Mouse (Mus musculus): Measurements from ENCODE around the gene Msx1. TPM values are rescaled to one million over a fixed set of nuclear protein-coding genes. Genes with fewer than 3 reads are reported as not detected.
A peak's percentile ranks its signal among the peaks of the same experiment; 100 is the strongest.

Gene Msx1
- polyA plus RNA-seq, 1 experiment from 2014 or later = 13.3 TPM

DNA sequence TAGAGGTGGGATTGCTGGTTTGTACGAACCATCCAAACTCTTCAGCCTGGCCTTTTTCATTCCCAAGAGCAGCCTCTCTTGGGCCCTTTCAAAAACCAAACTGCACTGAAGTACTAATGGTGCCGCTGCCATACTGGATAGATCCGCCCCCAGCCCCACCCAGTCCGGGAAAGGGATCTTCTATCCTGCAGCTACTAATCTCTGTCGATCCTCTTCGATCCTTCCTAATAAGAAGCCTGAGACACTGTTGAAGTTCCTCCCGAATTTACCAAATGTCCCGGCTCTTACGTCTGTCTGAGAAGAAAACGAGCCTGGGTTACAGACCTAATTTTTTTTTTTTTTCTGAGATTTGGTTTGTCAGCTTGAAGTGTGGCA lies 4.9 kb upstream of the Msx1 start:
- ATAC-seq (ENCODE audit: low FRiP score, low TSS enrichment) (no peak), DNase-seq (no peak)
- Histone ChIP-seq H3K36me3 (ENCODE audit: control insufficient read depth, insufficient read depth, low read length) (no peaks in the 10 kb centered on the region), H3K9me3 (ENCODE audit: control insufficient read depth, low read length) (no peaks in the 10 kb centered on the region), H3K4me2 (ENCODE audit: low read length) (no peak overlapping the region), H3K4me1 (ENCODE audit: control insufficient read depth, insufficient read depth, low read length) (peaks cover 25% of the 10 kb centered on the region), H3K4me3 (replicated peaks; ENCODE audit: low read depth, low read length) (no peak overlapping the region), H3K27ac (replicated peaks; ENCODE audit: low read depth, low read length) (no peak overlapping the region), H3K9ac (replicated peaks; ENCODE audit: low read length) (no peak overlapping the region), H3K27me3 (ENCODE audit: control insufficient read depth, insufficient read depth, low read length) (peaks cover 97% of the 10 kb centered on the region)
- 1% methylated on average over 10 of the region's 10 CpGs for WGBS

- Histone ChIP-seq H3K27ac (replicated peaks; ENCODE audit: low read depth, low read length) (no peak overlapping the region), H3K27me3 (ENCODE audit: control insufficient read depth, insufficient read depth, low read length) (peaks cover 97% of the 10 kb centered on the region), H3K9ac (replicated peaks; ENCODE audit: low read length) (no peak overlapping the region), H3K4me1 (ENCODE audit: control insufficient read depth, insufficient read depth, low read length) (peaks cover 30% of the 10 kb centered on the region), H3K4me2 (ENCODE audit: low read length) (0 out of 2 replicates have a peak overlapping the region, but pooled peaks have one; percentile 6), H3K9me3 (ENCODE audit: control insufficient read depth, low read length) (no peaks in the 10 kb centered on the region), H3K4me3 (replicated peaks; ENCODE audit: low read depth, low read length) (no peak overlapping the region), H3K36me3 (ENCODE audit: control insufficient read depth, insufficient read depth, low read length) (no peaks in the 10 kb centered on the region)
- under 1% methylated on average over 35 of the region's 35 CpGs for WGBS
- DNase-seq = peak; percentile 39
- ATAC-seq (ENCODE audit: low FRiP score, low TSS enrichment) = no peak
Measured at GRCm38 (mm10) chr5:37828591-37829295, 4.4 kb upstream of the Msx1 start.

DNA sequence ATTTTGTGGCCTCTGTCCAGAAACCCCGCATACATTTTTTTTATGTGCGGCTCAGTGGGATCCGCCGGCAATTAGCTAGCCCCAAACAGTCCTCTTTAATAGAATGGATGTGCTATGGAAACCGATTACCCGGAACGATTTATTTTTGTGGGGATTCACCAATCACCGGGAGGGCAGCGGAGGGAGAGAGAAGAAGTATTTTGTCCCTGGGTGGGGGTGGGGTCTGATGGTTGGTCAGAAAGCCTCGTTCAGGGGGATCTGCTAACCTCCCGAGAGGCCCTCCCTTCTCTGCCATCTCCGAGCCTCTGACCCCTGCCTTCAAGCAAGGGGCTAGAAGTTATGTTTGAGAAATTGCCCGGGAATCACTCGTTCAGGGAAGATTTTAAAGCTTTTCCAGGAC lies 3.6 kb upstream of the Msx1 start:
- under 1% methylated on average over 14 of the region's 14 CpGs for WGBS
- H3K4me2 ChIP-seq (ENCODE audit: low read length) = peak overlapping the region; percentile 34; the same call in 1 of the 2 replicates

DNA sequence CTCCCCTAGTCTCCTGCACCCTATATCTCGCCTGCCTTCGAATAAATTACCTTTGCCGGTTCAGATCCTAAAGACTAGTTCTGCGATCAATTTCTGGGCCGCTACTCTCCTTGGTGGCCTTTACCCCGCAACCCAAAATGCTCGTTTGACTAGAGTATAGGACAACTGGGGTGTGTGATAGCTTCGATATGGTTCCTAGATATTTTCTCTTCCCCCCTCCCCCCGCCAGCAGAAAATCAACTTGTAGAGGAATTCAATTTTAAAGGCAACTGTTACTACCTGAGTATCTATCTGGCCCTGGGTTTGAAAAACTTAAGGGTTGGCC lies 3.2 kb upstream of the Msx1 start:
- ATAC-seq (ENCODE audit: low FRiP score, low TSS enrichment) (no peak), DNase-seq (no peak)
- Histone ChIP-seq H3K4me3 (replicated peaks; ENCODE audit: low read depth, low read length) (no peak overlapping the region), H3K9ac (replicated peaks; ENCODE audit: low read length) (no peak overlapping the region), H3K9me3 (ENCODE audit: control insufficient read depth, low read length) (no peaks in the 10 kb centered on the region), H3K27me3 (ENCODE audit: control insufficient read depth, insufficient read depth, low read length) (peaks cover 97% of the 10 kb centered on the region), H3K36me3 (ENCODE audit: control insufficient read depth, insufficient read depth, low read length) (no peaks in the 10 kb centered on the region), H3K4me2 (ENCODE audit: low read length) (peak overlapping the region; percentile 34), H3K4me1 (ENCODE audit: control insufficient read depth, insufficient read depth, low read length) (peaks cover 38% of the 10 kb centered on the region), H3K27ac (replicated peaks; ENCODE audit: low read depth, low read length) (no peak overlapping the region)
- 2% methylated on average over 9 of the region's 9 CpGs for WGBS

More for the DNA sequence above, 3.6 kb upstream of the Msx1 start:
- Histone ChIP-seq H3K9me3 (ENCODE audit: control insufficient read depth, low read length) (no peaks in the 10 kb centered on the region), H3K27me3 (ENCODE audit: control insufficient read depth, insufficient read depth, low read length) (peaks cover 97% of the 10 kb centered on the region), H3K4me3 (replicated peaks; ENCODE audit: low read depth, low read length) (no peak overlapping the region), H3K9ac (replicated peaks; ENCODE audit: low read length) (no peak overlapping the region), H3K27ac (replicated peaks; ENCODE audit: low read depth, low read length) (no peak overlapping the region), H3K36me3 (ENCODE audit: control insufficient read depth, insufficient read depth, low read length) (no peaks in the 10 kb centered on the region), H3K4me1 (ENCODE audit: control insufficient read depth, insufficient read depth, low read length) (peaks cover 38% of the 10 kb centered on the region)
- DNase-seq (peak; percentile 46), ATAC-seq (ENCODE audit: low FRiP score, low TSS enrichment) (no peak)

DNA sequence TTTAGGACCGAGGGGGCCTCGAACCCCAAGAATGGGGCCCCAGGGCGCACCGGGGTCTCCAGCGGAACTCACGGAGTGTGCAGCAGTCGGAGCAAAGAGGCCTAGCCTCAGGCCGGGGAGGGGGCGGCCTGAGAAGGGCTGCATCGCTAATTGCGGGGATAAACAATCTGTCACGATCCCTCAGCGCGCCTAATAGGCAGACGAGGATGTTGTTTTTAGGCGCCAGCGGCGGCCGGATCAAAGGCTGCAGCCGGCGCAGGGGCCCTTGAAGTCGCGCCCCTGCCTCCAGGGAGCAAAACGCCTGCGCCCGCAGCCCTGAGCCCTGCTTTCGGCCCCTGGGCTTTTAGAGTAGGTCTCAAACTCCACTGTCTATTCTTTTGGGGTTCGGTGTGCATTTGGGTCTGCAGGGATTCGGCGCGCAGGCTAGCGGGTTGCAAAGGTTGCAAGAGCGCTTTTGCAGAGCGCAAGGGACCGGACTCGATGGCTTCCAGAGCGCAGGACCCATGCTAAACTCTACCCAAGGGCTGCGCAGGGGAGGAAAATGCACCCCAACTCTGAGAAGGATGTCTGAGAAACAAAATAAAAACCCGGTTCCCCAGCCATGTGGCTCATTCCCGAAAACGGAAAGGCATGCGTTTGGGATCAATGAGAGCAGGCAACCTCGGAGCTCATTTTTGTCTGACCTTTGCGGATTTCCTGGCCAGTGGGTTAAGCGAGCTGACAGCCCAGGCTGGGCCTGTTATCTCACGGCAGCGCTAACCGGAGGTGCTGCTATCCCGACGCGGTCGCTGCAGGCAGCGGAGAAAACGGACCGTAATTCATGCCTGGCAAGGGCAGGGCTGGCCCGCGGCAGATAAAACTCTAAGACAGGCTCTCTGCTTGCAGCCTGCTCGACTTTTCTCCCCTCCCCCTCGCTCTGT lies 2.6 kb upstream of the Msx1 start:
- DNase-seq (peak; percentile 67), ATAC-seq (ENCODE audit: low FRiP score, low TSS enrichment) (no peak)
- Histone ChIP-seq H3K4me2 (ENCODE audit: low read length) (peak overlapping the region; percentile 34), H3K9ac (replicated peaks; ENCODE audit: low read length) (no peak overlapping the region), H3K27me3 (ENCODE audit: control insufficient read depth, insufficient read depth, low read length) (peaks cover 97% of the 10 kb centered on the region), H3K27ac (replicated peaks; ENCODE audit: low read depth, low read length) (no peak overlapping the region), H3K9me3 (ENCODE audit: control insufficient read depth, low read length) (no peaks in the 10 kb centered on the region), H3K4me3 (replicated peaks; ENCODE audit: low read depth, low read length) (no peak overlapping the region), H3K36me3 (ENCODE audit: control insufficient read depth, insufficient read depth, low read length) (no peaks in the 10 kb centered on the region), H3K4me1 (ENCODE audit: control insufficient read depth, insufficient read depth, low read length) (peaks cover 38% of the 10 kb centered on the region)
- WGBS = under 1% methylated on average over 59 of the region's 59 CpGs

GRCm38 (mm10) chr5:37825611-37826445 lies 1.4 kb upstream of the Msx1 start:
- ATAC-seq (ENCODE audit: low FRiP score, low TSS enrichment) (peak; percentile 8; the same call in 1 of the 2 replicates), DNase-seq (peak; percentile 54)
- Histone ChIP-seq H3K27ac (replicated peaks; ENCODE audit: low read depth, low read length) (no peak overlapping the region), H3K9me3 (ENCODE audit: control insufficient read depth, low read length) (no peaks in the 10 kb centered on the region), H3K4me2 (ENCODE audit: low read length) (0 out of 2 replicates have a peak overlapping the region, but pooled peaks have one; percentile 22), H3K9ac (replicated peaks; ENCODE audit: low read length) (no peak overlapping the region), H3K4me3 (replicated peaks; ENCODE audit: low read depth, low read length) (no peak overlapping the region), H3K4me1 (ENCODE audit: control insufficient read depth, insufficient read depth, low read length) (peaks cover 38% of the 10 kb centered on the region), H3K36me3 (ENCODE audit: control insufficient read depth, insufficient read depth, low read length) (no peaks in the 10 kb centered on the region), H3K27me3 (ENCODE audit: control insufficient read depth, insufficient read depth, low read length) (peaks cover 92% of the 10 kb centered on the region)
- under 1% methylated on average over 37 of the region's 37 CpGs for WGBS

DNA sequence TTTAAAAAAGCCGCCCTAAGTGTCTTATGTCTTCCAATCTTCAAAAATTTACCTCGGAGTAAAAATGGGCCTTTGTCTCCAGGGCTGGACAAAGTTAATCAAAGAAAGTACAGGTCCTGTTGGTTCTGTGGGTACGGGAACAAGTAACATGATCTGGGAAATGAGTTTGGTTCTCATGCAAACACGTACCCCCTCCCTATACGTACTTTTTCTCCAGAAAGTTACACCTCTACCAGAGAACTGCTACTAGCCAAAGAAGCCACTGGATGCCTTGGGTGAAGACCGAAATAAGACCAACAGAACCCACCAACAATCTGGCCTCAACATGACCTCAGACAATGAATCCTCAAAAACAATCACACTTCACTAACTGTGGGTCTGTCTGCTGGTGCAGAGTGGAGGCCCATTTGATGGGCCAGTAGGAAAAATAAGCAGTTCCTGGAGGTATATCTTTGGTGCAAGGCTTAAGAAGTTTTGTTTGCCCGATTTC lies 773 bp upstream of the Msx1 start:
- H3K4me1 ChIP-seq (ENCODE audit: control insufficient read depth, insufficient read depth, low read length) = peaks cover 38% of the 10 kb centered on the region
- ATAC-seq (ENCODE audit: low FRiP score, low TSS enrichment) = no peak
- no peak overlapping the region for H3K27ac ChIP-seq (replicated peaks; ENCODE audit: low read depth, low read length)
- no peak overlapping the region for H3K4me2 ChIP-seq (ENCODE audit: low read length)
- DNase-seq = no peak
- H3K9me3 ChIP-seq (ENCODE audit: control insufficient read depth, low read length) = no peaks in the 10 kb centered on the region
- no peak overlapping the region for H3K4me3 ChIP-seq (replicated peaks; ENCODE audit: low read depth, low read length)
- H3K9ac ChIP-seq (replicated peaks; ENCODE audit: low read length) = no peak overlapping the region
- no peaks in the 10 kb centered on the region for H3K36me3 ChIP-seq (ENCODE audit: control insufficient read depth, insufficient read depth, low read length)
- peaks cover 91% of the 10 kb centered on the region for H3K27me3 ChIP-seq (ENCODE audit: control insufficient read depth, insufficient read depth, low read length)
- WGBS = 7% methylated on average over 7 of the region's 7 CpGs

DNA sequence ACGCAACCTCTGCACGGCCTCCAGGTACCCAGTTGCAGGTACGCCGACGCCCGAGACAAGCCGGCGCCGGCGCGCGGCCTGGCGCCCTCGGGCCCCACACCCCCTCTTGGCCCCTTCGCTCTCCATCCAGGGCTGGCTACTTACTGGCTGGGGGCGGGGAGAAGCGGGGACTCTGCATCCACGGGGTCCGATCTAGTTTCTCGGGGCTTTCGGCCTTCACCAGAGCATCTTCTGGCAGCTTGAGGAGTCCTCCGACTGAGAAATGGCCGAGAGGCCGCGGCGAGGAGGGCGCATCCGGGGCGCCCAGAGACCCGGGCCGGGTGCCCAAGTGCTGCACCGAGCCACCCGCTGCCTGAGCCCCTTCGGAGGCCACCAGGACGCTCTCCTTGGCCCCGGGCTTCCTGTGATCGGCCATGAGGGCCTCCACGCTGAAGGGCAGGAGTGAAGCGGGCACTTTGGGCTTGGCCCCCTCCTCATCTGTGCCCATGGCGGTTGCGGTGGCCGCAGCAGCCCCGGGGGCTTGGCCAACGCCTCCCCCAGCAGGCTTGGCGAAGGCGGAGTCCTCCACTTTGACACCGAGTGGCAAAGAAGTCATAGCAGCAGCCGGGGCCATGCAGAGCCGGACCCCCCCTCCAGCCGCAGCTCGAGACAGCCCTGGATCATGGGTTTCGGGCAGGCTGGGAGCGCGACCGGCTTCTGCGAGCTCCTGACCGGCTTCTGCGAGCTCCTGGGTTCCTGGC lies 492 bp downstream of the Msx1 start:
- H3K27me3 ChIP-seq (ENCODE audit: control insufficient read depth, insufficient read depth, low read length) = peaks cover 91% of the 10 kb centered on the region
- peak overlapping the region; percentile 39; the same call in 1 of the 2 replicates for H3K9ac ChIP-seq (replicated peaks; ENCODE audit: low read length)
- no peak overlapping the region for H3K27ac ChIP-seq (replicated peaks; ENCODE audit: low read depth, low read length)
- no peaks in the 10 kb centered on the region for H3K36me3 ChIP-seq (ENCODE audit: control insufficient read depth, insufficient read depth, low read length)
- peak overlapping the region; percentile 64 for H3K4me2 ChIP-seq (ENCODE audit: low read length)
- peak overlapping the region; percentile 36 for H3K4me3 ChIP-seq (replicated peaks; ENCODE audit: low read depth, low read length)
- H3K4me1 ChIP-seq (ENCODE audit: control insufficient read depth, insufficient read depth, low read length) = peaks cover 38% of the 10 kb centered on the region
- WGBS = under 1% methylated on average over 56 of the region's 58 CpGs
- DNase-seq (peak; percentile 36), ATAC-seq (ENCODE audit: low FRiP score, low TSS enrichment) (peak; percentile 28)
- H3K9me3 ChIP-seq (ENCODE audit: control insufficient read depth, low read length) = no peaks in the 10 kb centered on the region
